Mouse (Mus musculus): ENCODE data around the gene Dnase1l2.

The Dnase1l2 gene

GRCm38 (mm10) chr17:24451220-24451619 is 8.3 kb upstream of the Dnase1l2 start:
- Histone ChIP-seq H3K4me3 (replicated peaks; ENCODE audit: low read length) (no peak overlapping the region), H3K27me3 (ENCODE audit: insufficient read depth, low read length) (no peaks in the 10 kb centered on the region), H3K36me3 (ENCODE audit: insufficient read depth, low read length) (peaks cover 65% of the 10 kb centered on the region), H3K9me3 (ENCODE audit: low read length) (no peaks in the 10 kb centered on the region), H3K4me1 (replicated peaks; ENCODE audit: low read depth, low read length) (peaks cover 18% of the 10 kb centered on the region)
- TF ChIP-seq CTCF (conservative IDR thresholded peaks at IDR 0.05; ENCODE audit: low read length) (no peak), POU5F1 (IDR thresholded peaks at IDR 0.05; ENCODE audit: borderline replicate concordance, low read length) (no peak), NANOG (IDR thresholded peaks at IDR 0.05; ENCODE audit: borderline replicate concordance, low read length) (no peak)

- Histone ChIP-seq H3K27me3 (ENCODE audit: insufficient read depth, low read length) (no peaks in the 10 kb centered on the region), H3K4me1 (replicated peaks; ENCODE audit: low read depth, low read length) (peaks cover 21% of the 10 kb centered on the region), H3K4me3 (replicated peaks; ENCODE audit: low read length) (no peak overlapping the region), H3K9me3 (ENCODE audit: low read length) (no peaks in the 10 kb centered on the region), H3K36me3 (ENCODE audit: insufficient read depth, low read length) (peaks cover 82% of the 10 kb centered on the region)
- TF ChIP-seq POU5F1 (IDR thresholded peaks at IDR 0.05; ENCODE audit: borderline replicate concordance, low read length) (no peak), NANOG (IDR thresholded peaks at IDR 0.05; ENCODE audit: borderline replicate concordance, low read length) (no peak), CTCF (conservative IDR thresholded peaks at IDR 0.05; ENCODE audit: low read length) (no peak)
Measured at GRCm38 (mm10) chr17:24449507-24449906, 6.6 kb upstream of the Dnase1l2 start.

- Histone ChIP-seq H3K4me1 (replicated peaks; ENCODE audit: low read depth, low read length) (peaks cover 25% of the 10 kb centered on the region), H3K9me3 (ENCODE audit: low read length) (no peaks in the 10 kb centered on the region), H3K27me3 (ENCODE audit: insufficient read depth, low read length) (no peaks in the 10 kb centered on the region), H3K4me3 (replicated peaks; ENCODE audit: low read length) (no peak overlapping the region), H3K36me3 (ENCODE audit: insufficient read depth, low read length) (peaks cover 88% of the 10 kb centered on the region)
- no peak for TF ChIP-seq NANOG (IDR thresholded peaks at IDR 0.05; ENCODE audit: borderline replicate concordance, low read length)
- no peak for TF ChIP-seq CTCF (conservative IDR thresholded peaks at IDR 0.05; ENCODE audit: low read length)
- no peak for TF ChIP-seq POU5F1 (IDR thresholded peaks at IDR 0.05; ENCODE audit: borderline replicate concordance, low read length)
Measured at GRCm38 (mm10) chr17:24446590-24446989, 3.7 kb upstream of the Dnase1l2 start.

GRCm38 (mm10) chr17:24443409-24443808 is 504 bp upstream of the Dnase1l2 start:
- no peaks in the 10 kb centered on the region for H3K27me3 ChIP-seq (ENCODE audit: insufficient read depth, low read length)
- peaks cover 72% of the 10 kb centered on the region for H3K36me3 ChIP-seq (ENCODE audit: insufficient read depth, low read length)
- H3K9me3 ChIP-seq (ENCODE audit: low read length): no peaks in the 10 kb centered on the region
- TF ChIP-seq CTCF (conservative IDR thresholded peaks at IDR 0.05; ENCODE audit: low read length) (no peak), NANOG (IDR thresholded peaks at IDR 0.05; ENCODE audit: borderline replicate concordance, low read length) (no peak), POU5F1 (IDR thresholded peaks at IDR 0.05; ENCODE audit: borderline replicate concordance, low read length) (no peak)
- H3K4me1 ChIP-seq (replicated peaks; ENCODE audit: low read depth, low read length): peaks cover 29% of the 10 kb centered on the region
- H3K4me3 ChIP-seq (replicated peaks; ENCODE audit: low read length): no peak overlapping the region

- peaks cover 29% of the 10 kb centered on the region for H3K4me1 ChIP-seq (replicated peaks; ENCODE audit: low read depth, low read length)
- TF ChIP-seq CTCF (conservative IDR thresholded peaks at IDR 0.05; ENCODE audit: low read length) (no peak), POU5F1 (IDR thresholded peaks at IDR 0.05; ENCODE audit: borderline replicate concordance, low read length) (no peak), NANOG (IDR thresholded peaks at IDR 0.05; ENCODE audit: borderline replicate concordance, low read length) (no peak)
Measured at GRCm38 (mm10) chr17:24442107-24442506, 798 bp downstream of the Dnase1l2 start.

GRCm38 (mm10) chr17:24441148-24441547 is 1.8 kb downstream of the Dnase1l2 start:
- Histone ChIP-seq H3K27me3 (ENCODE audit: insufficient read depth, low read length) (no peaks in the 10 kb centered on the region), H3K9me3 (ENCODE audit: low read length) (no peaks in the 10 kb centered on the region), H3K4me3 (replicated peaks; ENCODE audit: low read length) (no peak overlapping the region), H3K4me1 (replicated peaks; ENCODE audit: low read depth, low read length) (peaks cover 29% of the 10 kb centered on the region), H3K36me3 (ENCODE audit: insufficient read depth, low read length) (peaks cover 62% of the 10 kb centered on the region)
- TF ChIP-seq CTCF (conservative IDR thresholded peaks at IDR 0.05; ENCODE audit: low read length) (peak; percentile 28), NANOG (IDR thresholded peaks at IDR 0.05; ENCODE audit: borderline replicate concordance, low read length) (no peak)

More at GRCm38 (mm10) chr17:24442107-24442506, 798 bp downstream of the Dnase1l2 start:
- Histone ChIP-seq H3K27me3 (ENCODE audit: insufficient read depth, low read length) (no peaks in the 10 kb centered on the region), H3K4me3 (replicated peaks; ENCODE audit: low read length) (peak overlapping the region; percentile 29; the same call in 1 of the 2 replicates), H3K9me3 (ENCODE audit: low read length) (no peaks in the 10 kb centered on the region), H3K36me3 (ENCODE audit: insufficient read depth, low read length) (peaks cover 70% of the 10 kb centered on the region)

GRCm38 (mm10) chr17:24440377-24440776 is 2.5 kb downstream of the Dnase1l2 start:
- no peak for TF ChIP-seq CTCF (conservative IDR thresholded peaks at IDR 0.05; ENCODE audit: low read length)
- no peak for TF ChIP-seq POU5F1 (IDR thresholded peaks at IDR 0.05; ENCODE audit: borderline replicate concordance, low read length)
- TF ChIP-seq NANOG (IDR thresholded peaks at IDR 0.05; ENCODE audit: borderline replicate concordance, low read length): no peak
- H3K4me3 ChIP-seq (replicated peaks; ENCODE audit: low read length): no peak overlapping the region
- peaks cover 62% of the 10 kb centered on the region for H3K36me3 ChIP-seq (ENCODE audit: insufficient read depth, low read length)
- H3K27me3 ChIP-seq (ENCODE audit: insufficient read depth, low read length): no peaks in the 10 kb centered on the region
- peaks cover 33% of the 10 kb centered on the region for H3K4me1 ChIP-seq (replicated peaks; ENCODE audit: low read depth, low read length)
- no peaks in the 10 kb centered on the region for H3K9me3 ChIP-seq (ENCODE audit: low read length)

- TF ChIP-seq CTCF (conservative IDR thresholded peaks at IDR 0.05; ENCODE audit: low read length) (peak; percentile 77), NANOG (IDR thresholded peaks at IDR 0.05; ENCODE audit: borderline replicate concordance, low read length) (no peak), POU5F1 (IDR thresholded peaks at IDR 0.05; ENCODE audit: borderline replicate concordance, low read length) (no peak)
- H3K4me3 ChIP-seq (replicated peaks; ENCODE audit: low read length): no peak overlapping the region
- no peaks in the 10 kb centered on the region for H3K9me3 ChIP-seq (ENCODE audit: low read length)
- H3K36me3 ChIP-seq (ENCODE audit: insufficient read depth, low read length): peaks cover 63% of the 10 kb centered on the region
- peaks cover 17% of the 10 kb centered on the region for H3K4me1 ChIP-seq (replicated peaks; ENCODE audit: low read depth, low read length)
- H3K27me3 ChIP-seq (ENCODE audit: insufficient read depth, low read length): no peaks in the 10 kb centered on the region
Measured at GRCm38 (mm10) chr17:24437016-24437415, 5.9 kb downstream of the Dnase1l2 start.
